Mouse (Mus musculus) neural tube, embryonic 13.5 days (tissue): ENCODE data around the gene Olfr223. TPM values are rescaled to one million over a fixed set of nuclear protein-coding genes. Genes with fewer than 3 reads are reported as not detected.
"Not testable (repeated sequence)": the region's sequence is repeated elsewhere in the genome, so short reads cannot be mapped to it uniquely, and the experiment has no call there.

Experiments
- ATAC-seq: fragments of 200-750 bp; cut with Nextera tagmentation; 2 replicates; pipeline ENCODE4 v1.8.0; 2017; ENCODE audit warnings: low read depth, mild to moderate bottlenecking, moderate TSS enrichment, moderate library complexity
- H3K27ac ChIP-seq: fragments of 300-500 bp; sonication (generic); replicated peaks from 2 replicates; pipeline ENCODE4 v1.5.1; 2015; ENCODE audit warnings: moderate library complexity, mild to moderate bottlenecking, inconsistent platforms
- H3K27me3 ChIP-seq: fragments of 300-500 bp; sonication (generic); 2 replicates; pipeline ENCODE4 v1.6.1; 2015; ENCODE audit warnings: mild to moderate bottlenecking, inconsistent platforms
- H3K36me3 ChIP-seq: fragments of 300-500 bp; sonication (generic); 2 replicates; pipeline ENCODE4 v1.6.1; 2015; ENCODE audit warnings: mild to moderate bottlenecking, inconsistent platforms
- H3K4me1 ChIP-seq: fragments of 300-500 bp; sonication (generic); replicated peaks from 2 replicates; pipeline ENCODE4 v1.6.1; 2015; ENCODE audit warnings: inconsistent platforms
- H3K4me2 ChIP-seq: fragments of 300-500 bp; sonication (generic); 2 replicates; pipeline ENCODE4 v1.6.1; 2015; ENCODE audit warnings: inconsistent platforms, mild to moderate bottlenecking, moderate library complexity
- H3K4me3 ChIP-seq: fragments of 300-500 bp; sonication (generic); 2 replicates; pipeline ENCODE4 v1.5.1; 2015; ENCODE audit warnings: mild to moderate bottlenecking, inconsistent platforms
- H3K9ac ChIP-seq: fragments of 300-500 bp; sonication (generic); 2 replicates; pipeline ENCODE4 v1.6.1; 2015; ENCODE audit warnings: moderate library complexity, mild to moderate bottlenecking, inconsistent platforms
- H3K9me3 ChIP-seq: fragments of 300-500 bp; sonication (generic); 2 replicates; pipeline ENCODE4 v1.6.1; 2016; ENCODE audit warnings: inconsistent platforms
- WGBS: fragments of 180-500 bp; shearing (Covaris S2); methylation state at CpG from one replicate; pipeline ENCODE4 v1.1.7; 2015; 5-methylcytosine and 5-hydroxymethylcytosine counted together
- polyA plus RNA-seq: library from polyadenylated mRNA; unstranded; fragments of >200 nt; fragmentation: Nextera tagmentation; extraction: Ambion mirVana; gene quantifications from 2 replicates; pipeline ENCODE4 v1.2.1, GENCODE M21; 2015

Olfr223 gene
- polyA plus RNA-seq, 1 experiment from 2014 or later = not detected

DNA sequence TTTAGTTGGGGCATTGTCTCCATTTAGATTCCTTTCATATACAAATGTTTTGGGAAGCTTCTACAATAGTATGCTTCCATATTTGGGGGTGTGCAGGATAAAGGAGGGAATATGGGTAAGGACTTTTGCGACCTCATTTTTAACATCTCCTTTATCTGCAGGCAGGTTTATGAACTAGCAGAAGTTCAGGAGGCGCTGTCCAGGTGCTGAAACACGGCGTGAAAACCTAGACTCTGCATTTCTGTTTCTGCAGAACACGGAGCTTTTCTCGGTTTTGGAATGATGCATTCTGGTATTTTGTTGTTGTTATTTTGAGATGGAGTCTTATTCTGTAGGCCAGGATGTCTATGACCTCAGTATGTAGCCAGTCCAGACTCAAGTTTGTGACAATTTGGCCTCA is 8.6 kb downstream of the Olfr223 start:
- Histone ChIP-seq H3K9me3 (no peaks in the 10 kb centered on the region), H3K27me3 (no peaks in the 10 kb centered on the region), H3K9ac (no peak overlapping the region), H3K36me3 (no peaks in the 10 kb centered on the region), H3K4me2 (no peak overlapping the region), H3K4me1 (no peaks in the 10 kb centered on the region), H3K4me3 (no peak overlapping the region), H3K27ac (no peak overlapping the region)
- no peak for ATAC-seq
- WGBS = 37% methylated on average over 6 of the region's 6 CpGs

DNA sequence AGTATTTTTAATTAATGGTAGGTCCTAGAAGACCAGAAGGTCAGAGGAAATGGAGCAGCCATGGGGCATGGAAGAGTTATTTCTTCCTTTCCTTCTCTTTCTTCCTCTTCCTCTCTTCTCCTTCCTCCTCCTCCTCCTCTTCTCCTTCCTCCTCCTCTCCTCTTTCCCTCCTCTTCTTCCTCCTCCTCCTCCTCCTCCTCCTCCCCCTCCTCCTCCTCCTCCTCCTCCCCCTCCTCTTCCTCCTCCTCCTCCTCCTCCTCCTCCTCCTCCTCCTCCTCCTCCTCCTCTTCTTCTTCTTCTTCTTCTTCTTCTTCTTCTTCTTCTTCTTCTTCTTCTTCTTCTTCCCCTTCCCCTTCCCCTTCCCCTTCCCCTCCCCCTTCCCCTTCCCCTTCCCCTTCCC is 17.0 kb downstream of the Olfr223 start, which contains the start of gene Olfr222:
Gene Olfr222 (minus strand): TSS at position 101 of the 400 bp plus-strand sequence.
- H3K4me1 ChIP-seq, H3K27ac ChIP-seq, H3K36me3 ChIP-seq, ATAC-seq, H3K4me2 ChIP-seq, H3K9ac ChIP-seq, H3K9me3 ChIP-seq, H3K4me3 ChIP-seq: not testable (repeated sequence)
- peaks cover 10% of the 10 kb centered on the region for H3K27me3 ChIP-seq

DNA sequence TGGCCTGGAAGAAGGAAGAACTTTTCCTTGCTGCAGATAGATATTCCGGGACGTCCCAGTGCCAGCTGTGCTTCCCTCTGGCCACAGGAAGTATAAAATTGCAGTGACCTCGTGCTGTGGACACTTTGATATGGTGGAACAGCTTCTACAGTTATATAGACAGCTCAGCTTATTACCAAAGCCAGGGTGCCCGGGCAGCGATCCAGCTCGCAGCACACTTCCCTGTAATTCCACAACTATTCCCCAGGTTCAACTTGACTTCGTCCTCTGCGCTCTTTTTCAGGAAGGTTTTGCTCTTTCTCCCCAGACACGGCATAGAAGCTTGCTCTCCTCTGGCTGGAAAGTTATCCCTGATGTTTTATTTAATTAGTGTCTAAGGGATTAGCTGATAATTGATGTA is 17.4 kb downstream of the Olfr223 start:
- Histone ChIP-seq H3K4me2 (no peak overlapping the region), H3K36me3 (no peaks in the 10 kb centered on the region), H3K4me1 (no peaks in the 10 kb centered on the region), H3K4me3 (no peak overlapping the region), H3K9me3 (no peaks in the 10 kb centered on the region), H3K27ac (no peak overlapping the region), H3K9ac (no peak overlapping the region), H3K27me3 (peaks cover 10% of the 10 kb centered on the region)
- ATAC-seq = no peak
- WGBS = 58% methylated on average over 9 of the region's 9 CpGs

DNA sequence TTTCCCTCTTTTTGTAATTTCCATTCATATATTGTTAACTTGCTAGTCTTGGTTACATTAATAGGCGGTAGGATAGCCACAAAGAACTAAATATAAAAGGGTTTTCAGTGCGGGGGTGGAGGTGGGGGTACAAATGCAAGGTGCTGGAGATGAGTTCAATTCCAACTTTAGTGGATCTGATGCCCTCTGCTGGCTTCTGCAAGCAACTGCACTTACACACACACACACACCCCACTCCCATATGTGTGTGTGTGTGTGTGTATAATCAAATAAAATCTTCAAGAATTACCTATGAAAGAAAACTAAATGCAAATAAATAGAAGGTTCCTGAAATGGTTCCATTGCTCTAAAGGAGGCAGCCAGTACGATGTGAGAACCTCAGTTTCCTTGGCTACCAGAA is 23.8 kb downstream of the Olfr223 start:
- Histone ChIP-seq H3K9me3 (no peaks in the 10 kb centered on the region), H3K27ac (no peak overlapping the region), H3K27me3 (peaks cover 5% of the 10 kb centered on the region; the same call in 1 of the 2 replicates), H3K4me3 (no peak overlapping the region), H3K4me1 (no peaks in the 10 kb centered on the region), H3K36me3 (no peaks in the 10 kb centered on the region), H3K9ac (no peak overlapping the region), H3K4me2 (no peak overlapping the region)
- WGBS = 62% methylated on average over 3 of the region's 3 CpGs
- ATAC-seq = no peak

DNA sequence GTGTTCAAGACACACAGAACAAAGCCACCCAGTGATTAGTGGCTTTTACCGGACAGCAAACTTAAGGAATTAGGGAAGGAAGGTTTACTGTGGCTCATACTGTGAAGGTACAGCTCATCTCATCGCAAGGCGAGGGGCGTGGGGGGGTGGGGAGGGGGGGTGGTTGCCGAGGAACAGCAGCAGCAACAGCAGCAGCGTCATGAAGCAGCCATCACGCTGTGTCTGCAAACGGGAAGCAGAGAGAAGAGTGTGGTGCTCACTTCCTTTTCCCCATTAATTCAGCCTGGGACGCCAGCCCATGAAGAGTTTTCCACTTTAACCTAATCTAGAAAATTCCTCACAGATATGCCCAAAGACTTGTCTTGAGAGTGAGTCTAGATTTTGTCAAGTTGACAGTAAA is 30.3 kb downstream of the Olfr223 start:
- no peaks in the 10 kb centered on the region for H3K9me3 ChIP-seq
- no peaks in the 10 kb centered on the region for H3K4me1 ChIP-seq
- H3K27ac ChIP-seq = no peak overlapping the region
- H3K4me3 ChIP-seq = no peak overlapping the region
- no peaks in the 10 kb centered on the region for H3K36me3 ChIP-seq
- no peaks in the 10 kb centered on the region for H3K27me3 ChIP-seq
- H3K4me2 ChIP-seq = no peak overlapping the region
- H3K9ac ChIP-seq = no peak overlapping the region
- no peak for ATAC-seq
- WGBS = 75% methylated on average over 9 of the region's 9 CpGs

GRCm38 (mm10) chr11:59562336-59562735 is 30.8 kb downstream of the Olfr223 start:
- no peaks in the 10 kb centered on the region for H3K36me3 ChIP-seq
- no peaks in the 10 kb centered on the region for H3K4me1 ChIP-seq
- H3K9ac ChIP-seq = no peak overlapping the region
- H3K9me3 ChIP-seq = no peaks in the 10 kb centered on the region
- no peaks in the 10 kb centered on the region for H3K27me3 ChIP-seq
- no peak overlapping the region for H3K27ac ChIP-seq
- ATAC-seq = no peak
- WGBS = 94% methylated on average over 4 of the region's 4 CpGs
- no peak overlapping the region for H3K4me2 ChIP-seq
- no peak overlapping the region for H3K4me3 ChIP-seq

- Histone ChIP-seq H3K4me3 (no peak overlapping the region), H3K36me3 (no peaks in the 10 kb centered on the region), H3K4me2 (no peak overlapping the region), H3K9me3 (no peaks in the 10 kb centered on the region), H3K27me3 (no peaks in the 10 kb centered on the region), H3K27ac (no peak overlapping the region), H3K4me1 (0 out of 2 replicates have a peak, but pooled peaks cover under 1% of the 10 kb centered on the region), H3K9ac (no peak overlapping the region)
- WGBS = 72% methylated on average over 3 of the region's 3 CpGs
- no peak for ATAC-seq
Observed at GRCm38 (mm10) chr11:59560906-59561305, 32.2 kb downstream of the Olfr223 start.

GRCm38 (mm10) chr11:59554535-59554934 is 38.6 kb downstream of the Olfr223 start:
- ATAC-seq = no peak
- WGBS = 84% methylated on average over 8 of the region's 8 CpGs
- H3K4me2 ChIP-seq = no peak overlapping the region
- H3K36me3 ChIP-seq = no peaks in the 10 kb centered on the region
- no peak overlapping the region for H3K4me3 ChIP-seq
- no peak overlapping the region for H3K27ac ChIP-seq
- 0 out of 2 replicates have a peak, but pooled peaks cover 6% of the 10 kb centered on the region for H3K4me1 ChIP-seq
- no peaks in the 10 kb centered on the region for H3K9me3 ChIP-seq
- no peak overlapping the region for H3K9ac ChIP-seq
- H3K27me3 ChIP-seq = no peaks in the 10 kb centered on the region

DNA sequence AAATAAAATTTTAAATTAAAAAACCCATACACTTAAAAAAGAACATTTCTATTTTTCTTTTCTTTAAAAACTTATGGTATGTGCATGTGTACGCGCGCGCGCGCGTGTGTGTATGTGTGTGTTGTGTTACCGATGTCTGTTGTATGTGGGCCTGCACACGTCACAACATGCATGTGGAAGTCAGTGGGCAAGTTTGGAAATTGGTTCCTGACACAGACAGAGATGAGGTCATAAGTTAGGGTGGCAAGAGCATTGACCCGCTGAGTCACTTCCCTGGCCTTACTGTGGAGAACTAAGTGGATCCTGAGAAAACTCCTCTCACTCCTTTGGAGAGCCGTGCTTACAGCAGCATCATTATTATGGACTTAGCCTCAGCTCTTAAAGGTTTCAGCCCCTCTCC is 39.0 kb downstream of the Olfr223 start:
- Histone ChIP-seq H3K9ac (no peak overlapping the region), H3K4me3 (no peak overlapping the region), H3K27me3 (no peaks in the 10 kb centered on the region), H3K4me2 (no peak overlapping the region), H3K9me3 (no peaks in the 10 kb centered on the region), H3K36me3 (no peaks in the 10 kb centered on the region), H3K4me1 (0 out of 2 replicates have a peak, but pooled peaks cover 6% of the 10 kb centered on the region), H3K27ac (no peak overlapping the region)
- WGBS = 92% methylated on average over 11 of the region's 11 CpGs
- ATAC-seq = no peak

DNA sequence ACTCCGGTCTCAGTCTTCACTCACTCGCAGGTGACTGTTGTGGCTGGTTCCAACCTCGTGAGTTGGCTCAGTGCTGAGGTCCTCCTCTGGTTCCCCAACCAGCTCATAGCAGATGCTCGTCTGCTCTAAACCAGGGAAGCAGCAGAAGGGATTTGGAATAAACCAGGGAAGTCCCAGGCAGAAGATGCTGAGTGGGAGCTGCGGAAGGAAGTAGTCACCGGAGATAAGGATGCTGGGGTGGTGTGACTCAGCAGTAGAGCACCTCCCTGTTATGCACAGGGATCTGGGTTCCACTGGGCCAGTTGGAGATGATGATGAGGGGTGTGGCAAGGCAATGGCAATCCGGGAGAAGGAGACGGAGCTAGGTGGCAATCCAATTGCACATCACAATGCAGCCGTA is 49.1 kb downstream of the Olfr223 start:
- no peak overlapping the region for H3K4me3 ChIP-seq
- no peaks in the 10 kb centered on the region for H3K9me3 ChIP-seq
- H3K9ac ChIP-seq = no peak overlapping the region
- no peaks in the 10 kb centered on the region for H3K27me3 ChIP-seq
- no peak overlapping the region for H3K4me2 ChIP-seq
- 88% methylated on average over 9 of the region's 9 CpGs for WGBS
- H3K4me1 ChIP-seq = 0 out of 2 replicates have a peak, but pooled peaks cover under 1% of the 10 kb centered on the region
- no peak for ATAC-seq
- H3K36me3 ChIP-seq = no peaks in the 10 kb centered on the region
- no peak overlapping the region for H3K27ac ChIP-seq

DNA sequence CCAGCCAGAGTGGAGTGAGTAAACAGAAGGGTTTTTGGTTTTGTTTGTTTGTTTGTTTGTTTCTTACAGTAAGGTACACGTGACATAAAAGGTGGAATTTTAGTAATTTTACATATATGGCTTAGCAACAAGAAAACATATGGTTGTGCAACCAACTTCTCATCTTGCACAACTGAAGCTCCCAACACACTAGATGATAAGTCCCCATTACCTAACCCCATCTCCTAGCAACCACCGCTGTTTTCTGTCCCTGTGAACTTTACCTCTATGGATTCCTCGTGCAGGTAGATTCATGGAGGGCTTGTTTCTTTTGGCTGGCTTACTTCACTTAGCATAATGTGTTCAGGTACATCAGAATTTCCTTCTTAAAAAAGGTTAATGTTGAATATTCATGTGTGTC is 49.7 kb downstream of the Olfr223 start:
- Histone ChIP-seq H3K36me3 (no peaks in the 10 kb centered on the region), H3K27me3 (no peaks in the 10 kb centered on the region), H3K4me3 (no peak overlapping the region), H3K9ac (no peak overlapping the region), H3K9me3 (no peaks in the 10 kb centered on the region), H3K4me1 (0 out of 2 replicates have a peak, but pooled peaks cover 7% of the 10 kb centered on the region), H3K27ac (no peak overlapping the region), H3K4me2 (no peak overlapping the region)
- WGBS = 94% methylated on average over 3 of the region's 3 CpGs
- ATAC-seq = no peak

- WGBS = 90% methylated on average over 6 of the region's 6 CpGs
- H3K36me3 ChIP-seq = no peaks in the 10 kb centered on the region
- H3K4me3 ChIP-seq = no peak overlapping the region
- H3K9me3 ChIP-seq = no peaks in the 10 kb centered on the region
- H3K9ac ChIP-seq = no peak overlapping the region
- 0 out of 2 replicates have a peak, but pooled peaks cover 8% of the 10 kb centered on the region for H3K4me1 ChIP-seq
- no peak overlapping the region for H3K4me2 ChIP-seq
- no peak for ATAC-seq
- H3K27ac ChIP-seq = no peak overlapping the region
- no peaks in the 10 kb centered on the region for H3K27me3 ChIP-seq
Observed at GRCm38 (mm10) chr11:59542442-59542841, 50.6 kb downstream of the Olfr223 start.

DNA sequence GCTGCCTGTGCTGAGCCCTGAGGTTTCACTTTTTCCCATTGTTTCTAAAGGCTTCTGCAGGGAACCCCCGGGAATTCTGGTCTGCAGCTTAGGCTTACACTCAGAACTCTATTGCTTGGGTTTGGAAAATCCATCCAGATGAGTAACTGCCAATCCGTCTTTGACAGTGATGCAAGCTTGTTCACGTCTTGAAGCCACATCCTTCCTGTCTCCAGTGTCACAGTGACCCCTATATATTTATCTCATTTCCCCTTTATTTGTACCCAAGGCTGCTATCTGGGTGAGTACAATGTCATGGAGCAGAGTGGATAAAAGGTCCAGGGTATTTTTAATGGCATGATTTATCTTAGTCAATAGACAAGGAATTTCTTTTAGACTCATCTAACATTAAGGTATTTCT is 51.8 kb downstream of the Olfr223 start, which contains the start of gene Nlrp3:
Gene Nlrp3 (plus strand): TSS at position 245 of the 400 bp plus-strand sequence.
- no peaks in the 10 kb centered on the region for H3K9me3 ChIP-seq
- WGBS = 58% methylated on average over 3 of the region's 3 CpGs
- no peaks in the 10 kb centered on the region for H3K36me3 ChIP-seq
- H3K4me2 ChIP-seq = no peak within 1 kb of the TSS
- no peak within 1 kb of the TSS for H3K9ac ChIP-seq
- no peaks in the 10 kb centered on the region for H3K27me3 ChIP-seq
- H3K4me1 ChIP-seq = 0 out of 2 replicates have a peak, but pooled peaks cover 8% of the 10 kb centered on the region
- no peak within 1 kb of the TSS for H3K4me3 ChIP-seq
- H3K27ac ChIP-seq = no peak within 1 kb of the TSS
- ATAC-seq = no peak
